Mouse (Mus musculus) liver, embryonic 14 days (tissue): Measurements from ENCODE around the gene Agfg2. TPM values are rescaled to one million over a fixed set of nuclear protein-coding genes. Genes with fewer than 3 reads are reported as not detected.

ENCODE experiments used
- polyA plus RNA-seq: library from polyadenylated mRNA; depleted of rRNA; stranded (reverse); fragments of >200 nt; gene quantifications from 2 replicates; pipeline ENCODE4 v1.2.3, GENCODE M21; 2012; rRNA removed

Agfg2 gene
- polyA plus RNA-seq = 18.0 and 21.6 TPM in 2 replicates

GRCm38 (mm10) chr5:137684294-137685123 lies at the start of gene Agfg2:
Gene Agfg2, minus strand, starts transcription at chr5:137684726.

GRCm38 (mm10) chr5:137645652-137646091 lies 38.9 kb downstream of the Agfg2 start, which contains the start of gene Irs3:
Gene Irs3, minus strand, starts transcription at chr5:137645714.

GRCm38 (mm10) chr5:137641054-137641453 lies 43.5 kb downstream of the Agfg2 start, which contains the start of gene Sap25:
Gene Sap25, plus strand, starts transcription at chr5:137641334.

GRCm38 (mm10) chr5:137628498-137629305 lies 55.8 kb downstream of the Agfg2 start, which contains the start of the genes Fbxo24, Lrch4 and Gm20605:
Gene Fbxo24, minus strand, starts transcription at chr5:137629002.
Gene Lrch4, plus strand, starts transcription at chr5:137629121.
Gene Gm20605, plus strand, starts transcription at chr5:137629175.

GRCm38 (mm10) chr5:137613550-137613949 lies 71.0 kb downstream of the Agfg2 start, which contains the start of gene Pcolce:
Gene Pcolce, minus strand, starts transcription at chr5:137613784.

GRCm38 (mm10) chr5:137600619-137601364 lies 83.7 kb downstream of the Agfg2 start, which contains the start of gene Mospd3:
Gene Mospd3, minus strand, starts transcription at chr5:137601058.

Other genes with a start within 250 kb of the Agfg2 start
- gene Zan, start 207.7 kb downstream of the Agfg2 start, polyA plus RNA-seq = 0.14 and 0.20 TPM in 2 replicates
- 20.0 and 23.2 TPM in 2 replicates for gene Pop7, start 182.2 kb downstream of the Agfg2 start, polyA plus RNA-seq
- 5.6 and 5.7 TPM in 2 replicates for gene Gigyf1, start 166.2 kb downstream of the Agfg2 start, polyA plus RNA-seq
- gene Epo, start 151.5 kb downstream of the Agfg2 start, polyA plus RNA-seq = 0.26 and 0.44 TPM in 2 replicates
- 173 and 208 TPM in 2 replicates for gene Gnb2, start 151.2 kb downstream of the Agfg2 start, polyA plus RNA-seq
- 0.03 TPM in 1 of 2 replicates, not detected in the other for gene Actl6b, start 131.2 kb downstream of the Agfg2 start, polyA plus RNA-seq
- 35.1 and 42.1 TPM in 2 replicates for gene Tfr2, start 114.9 kb downstream of the Agfg2 start, polyA plus RNA-seq
- 26.8 and 31.0 TPM in 2 replicates for gene Mospd3, start 83.7 kb downstream of the Agfg2 start, polyA plus RNA-seq
- 10.6 and 11.9 TPM in 2 replicates for gene Pcolce, start 70.9 kb downstream of the Agfg2 start, polyA plus RNA-seq
- gene Fbxo24, start 55.7 kb downstream of the Agfg2 start, polyA plus RNA-seq = 0.01 and 0.02 TPM in 2 replicates
- gene Lrch4, start 55.6 kb downstream of the Agfg2 start, polyA plus RNA-seq = 10.5 and 14.1 TPM in 2 replicates
- 5.4 and 5.8 TPM in 2 replicates for gene Gm20605, start 55.6 kb downstream of the Agfg2 start, polyA plus RNA-seq
- gene Sap25, start 43.4 kb downstream of the Agfg2 start, polyA plus RNA-seq = 12.0 and 14.2 TPM in 2 replicates
- gene Irs3, start 39.0 kb downstream of the Agfg2 start, polyA plus RNA-seq = 0.01 TPM in 1 of 2 replicates, not detected in the other
- 0.68 and 0.90 TPM in 2 replicates for gene Nyap1, start 56.9 kb upstream of the Agfg2 start, polyA plus RNA-seq
- gene Tsc22d4, start 61.0 kb upstream of the Agfg2 start, polyA plus RNA-seq = 17.5 and 22.9 TPM in 2 replicates
- 19.0 and 23.1 TPM in 2 replicates for gene Ppp1r35, start 94.1 kb upstream of the Agfg2 start, polyA plus RNA-seq
- gene Mepce, start 102.9 kb upstream of the Agfg2 start, polyA plus RNA-seq = 12.9 and 13.7 TPM in 2 replicates
- gene Zcwpw1, start 103.1 kb upstream of the Agfg2 start, polyA plus RNA-seq = 3.0 and 3.4 TPM in 2 replicates
- gene Pilra, start 151.6 kb upstream of the Agfg2 start, polyA plus RNA-seq = 1.1 and 1.7 TPM in 2 replicates
- 2.3 and 3.3 TPM in 2 replicates for gene Pilrb1, start 173.4 kb upstream of the Agfg2 start, polyA plus RNA-seq
- gene Pilrb2, start 187.1 kb upstream of the Agfg2 start, polyA plus RNA-seq = 1.2 and 2.3 TPM in 2 replicates
- 0.98 and 1.0 TPM in 2 replicates for gene Cyp3a13, start 236.9 kb upstream of the Agfg2 start, polyA plus RNA-seq